ENCODE assay signal across 14 mouse cellular contexts in genomic region chr15:7044081-7044749, GRCm38 (mm10). TPM values are rescaled to one million over a fixed set of nuclear protein-coding genes. Genes with fewer than 3 reads are reported as not detected.
A peak's percentile ranks its signal among the peaks of the same experiment; 100 is the strongest.
DNase-seq lines count a peak whose midpoint lies in the region; ATAC-seq and TF ChIP-seq lines count a peak whose summit lies in the region.
"Had no signal": no experiment of that assay in that cellular context is flagged by ENCODE, and none has a peak within 500 bp of the region (broad histone marks: within the 10 kb centered on the region; RNA-seq: fewer than 3 reads in every experiment).

No protein-coding gene starts in this region.

- WGBS in heart, adult 2 months = 23% methylated on average over 11 of the region's 11 CpGs
- WGBS in liver, embryonic 16.5 days (ENCODE audit: insufficient replicate concordance) = 11% methylated on average over 11 of the region's 11 CpGs
- 76% methylated on average over 11 of the region's 11 CpGs for WGBS in hindbrain, postnatal 0 days

- TF ChIP-seq EP300 in heart, adult 2 months (IDR thresholded peaks at IDR 0.05; ENCODE audit: insufficient read depth, low read depth, low read length) = no peak

- no peak for DNase-seq in heart, adult 2 months
- no peak for DNase-seq in heart, adult 8-10 months (ENCODE audit: low spot score)
- DNase-seq in 416B (ENCODE audit: low read depth) = peak; percentile 6
- DNase-seq in hindbrain, postnatal 0 days (ENCODE audit: low spot score) = no peak
- DNase-seq in retina, postnatal 1 day = no peak
- no peak for DNase-seq in kidney, adult 18-20 months
- DNase-seq: adrenal gland, adult 2 months; kidney, adult 9 months; thymus, adult 2 months had no signal

- peaks cover 7% of the 10 kb centered on the region for H3K36me3 ChIP-seq in heart, adult 2 months (ENCODE audit: control insufficient read depth, insufficient read depth, low read length)
- no peaks in the 10 kb centered on the region for H3K36me3 ChIP-seq in liver, embryonic 16.5 days (ENCODE audit: control insufficient read depth, insufficient read depth)
- no peaks in the 10 kb centered on the region for H3K36me3 ChIP-seq in hindbrain, postnatal 0 days (ENCODE audit: insufficient read depth, low read length)
- H3K36me3 ChIP-seq: hindbrain, embryonic 13.5 days had no signal

- H3K4me3 ChIP-seq in heart, adult 2 months = no peak overlapping the region
- H3K4me3 ChIP-seq in cortical plate, adult 2 months (ENCODE audit: insufficient read depth, low read length) = no peak overlapping the region
- no peak overlapping the region for H3K4me3 ChIP-seq in liver, embryonic 16.5 days (ENCODE audit: low read depth, low read length)
- no peak overlapping the region for H3K4me3 ChIP-seq in hindbrain, postnatal 0 days (ENCODE audit: low read length)
- H3K4me3 ChIP-seq: hindbrain, embryonic 13.5 days had no signal

- H3K4me1 ChIP-seq in heart, adult 2 months (ENCODE audit: control insufficient read depth, insufficient read depth, low read length) = peaks cover 7% of the 10 kb centered on the region
- H3K4me1 ChIP-seq in cortical plate, adult 2 months (ENCODE audit: control insufficient read depth, insufficient read depth, low read length) = no peaks in the 10 kb centered on the region
- peaks cover 4% of the 10 kb centered on the region for H3K4me1 ChIP-seq in liver, embryonic 16.5 days (ENCODE audit: control insufficient read depth, low read depth, low read length)
- H3K4me1 ChIP-seq in hindbrain, postnatal 0 days (ENCODE audit: insufficient read depth, low read length) = no peaks in the 10 kb centered on the region

- no peaks in the 10 kb centered on the region for H3K27me3 ChIP-seq in heart, adult 2 months (ENCODE audit: control insufficient read depth, insufficient read depth, low read length)
- H3K27me3 ChIP-seq in liver, embryonic 16.5 days (ENCODE audit: control insufficient read depth, insufficient read depth, low read depth, low read length) = no peaks in the 10 kb centered on the region
- no peaks in the 10 kb centered on the region for H3K27me3 ChIP-seq in hindbrain, postnatal 0 days (ENCODE audit: insufficient read depth, low read length)
- H3K27me3 ChIP-seq: hindbrain, embryonic 13.5 days; Patski had no signal

- TF ChIP-seq CTCF in heart, adult 2 months (IDR thresholded peaks at IDR 0.05) = no peak
- no peak for TF ChIP-seq CTCF in cortical plate, adult 2 months (IDR thresholded peaks at IDR 0.05; ENCODE audit: extremely low read depth, insufficient read depth, low read length)
- no peak for TF ChIP-seq CTCF in hindbrain, postnatal 0 days (IDR thresholded peaks at IDR 0.05; ENCODE audit: low read depth)

- peak; percentile 67 for ATAC-seq in liver, embryonic 16.5 days (ENCODE audit: low read depth)
- no peak for ATAC-seq in hindbrain, postnatal 0 days
- ATAC-seq: Patski had no signal

- no peak overlapping the region for H3K4me2 ChIP-seq in liver, embryonic 16.5 days (ENCODE audit: low read depth, low read length)
- no peak overlapping the region for H3K4me2 ChIP-seq in hindbrain, postnatal 0 days (ENCODE audit: low read depth, low read length)
- H3K4me2 ChIP-seq: hindbrain, embryonic 13.5 days had no signal

- H3K79me2 ChIP-seq in heart, adult 2 months (replicated peaks; ENCODE audit: control insufficient read depth, insufficient read depth, low read length) = no peaks in the 10 kb centered on the region

- TF ChIP-seq POLR2A in heart, adult 2 months (IDR thresholded peaks at IDR 0.05; ENCODE audit: insufficient read depth, low read depth, low read length) = no peak
- no peak for TF ChIP-seq POLR2A in cortical plate, adult 2 months (IDR thresholded peaks at IDR 0.05; ENCODE audit: extremely low read depth, insufficient read depth, low read length)

- H3K27ac ChIP-seq in heart, adult 2 months = peak overlapping the region; percentile 31
- H3K27ac ChIP-seq in cortical plate, adult 2 months (ENCODE audit: insufficient read depth, low read length) = peak overlapping the region; percentile 84; the same call in 1 of the 2 replicates
- H3K27ac ChIP-seq in liver, embryonic 16.5 days (ENCODE audit: low read length) = no peak overlapping the region
- H3K27ac ChIP-seq in hindbrain, postnatal 0 days = no peak overlapping the region
- H3K27ac ChIP-seq: hindbrain, embryonic 13.5 days; macrophage had no signal

- intact Hi-C loops in heart, adult 2 months (cut with DNase I) = no loop called here

- no peak overlapping the region for H3K9ac ChIP-seq in heart, adult 2 months (ENCODE audit: low read depth, low read length)
- H3K9ac ChIP-seq in liver, embryonic 16.5 days (ENCODE audit: low read depth, low read length) = no peak overlapping the region
- no peak overlapping the region for H3K9ac ChIP-seq in hindbrain, postnatal 0 days (replicated peaks; ENCODE audit: low read length)
- H3K9ac ChIP-seq: hindbrain, embryonic 13.5 days had no signal

- H3K9me3 ChIP-seq in liver, embryonic 16.5 days (replicated peaks; ENCODE audit: control insufficient read depth, low read length) = no peaks in the 10 kb centered on the region
- H3K9me3 ChIP-seq in hindbrain, postnatal 0 days (ENCODE audit: low read length) = no peaks in the 10 kb centered on the region
- H3K9me3 ChIP-seq: hindbrain, embryonic 13.5 days had no signal

RNA-seq across cellular contexts. Expression of gene Lifr, which starts 46.2 kb away (rescaled TPM):
- 10 to 100 TPM; 56.2 to 62.9 TPM for total RNA-seq in heart, adult 2 months (2021)
- polyA plus RNA-seq in heart, adult 2 months (2012; rRNA removed) = 16.8 and 18.1 TPM in 2 replicates
- 10 to 100 TPM; 51.5 to 61.6 (median 57.9) TPM for total RNA-seq in heart, adult 8-10 months (2022)
- polyA plus RNA-seq in cortical plate, adult 2 months (2012; rRNA removed) = 16.0 and 17.0 TPM in 2 replicates
- 29.1 and 33.6 TPM in 2 replicates for polyA plus RNA-seq in liver, embryonic 16.5 days (2015; fragmentation: Nextera tagmentation; extraction: Ambion mirVana)
- 38.4 and 47.2 TPM in 2 replicates for total RNA-seq in hindbrain, postnatal 0 days (2014; rRNA removed)
- polyA plus RNA-seq in hindbrain, postnatal 0 days (2015; fragmentation: Nextera tagmentation; extraction: Ambion mirVana) = 17.3 and 19.6 TPM in 2 replicates

Comparison
In these comparisons a context has a peak if more than half of its experiments do, and no peak if none do; other contexts are left out.
1. H3K27ac ChIP-seq: peak in heart, adult 2 months (single experiment) and cortical plate, adult 2 months (single experiment); none in liver, embryonic 16.5 days (single experiment) and hindbrain, postnatal 0 days (single experiment).